Mouse (Mus musculus) stomach, postnatal 0 days (tissue): ENCODE measurements around the gene Gm5269. TPM values are rescaled to one million over a fixed set of nuclear protein-coding genes. Genes with fewer than 3 reads are reported as not detected.

Experiments
- ATAC-seq: fragments of 200-750 bp; cut with Nextera tagmentation; 2 replicates; pipeline ENCODE4 v1.8.0; 2017; ENCODE audit not compliant: low FRiP score, low TSS enrichment
- DNase-seq: peaks from one replicate; pipeline ENCODE4 v3.0.0-alpha.2; 2016; ENCODE audit warnings: low spot score
- H3K27ac ChIP-seq: fragments of 300-500 bp; sonication (generic); replicated peaks from 2 replicates; pipeline ENCODE4 v1.5.1; 2014; ENCODE audit warnings: mild to moderate bottlenecking, control low read depth
- H3K27me3 ChIP-seq: fragments of 300-500 bp; sonication (generic); 2 replicates; pipeline ENCODE4 v1.6.1; 2014; ENCODE audit warnings: low read length; ENCODE audit not compliant: control insufficient read depth, insufficient read depth
- H3K36me3 ChIP-seq: fragments of 300-500 bp; sonication (generic); 2 replicates; pipeline ENCODE4 v1.6.1; 2014; ENCODE audit warnings: low read length, mixed read lengths; ENCODE audit not compliant: control insufficient read depth, insufficient read depth
- H3K4me1 ChIP-seq: fragments of 300-500 bp; sonication (generic); replicated peaks from 2 replicates; pipeline ENCODE4 v1.6.1; 2014; ENCODE audit warnings: antibody characterized with exemption; ENCODE audit not compliant: control insufficient read depth, insufficient read depth
- H3K4me2 ChIP-seq: fragments of 300-500 bp; sonication (generic); replicated peaks from 2 replicates; pipeline ENCODE4 v1.6.1; 2014; ENCODE audit warnings: low read depth, mild to moderate bottlenecking, control low read depth, moderate library complexity
- H3K4me3 ChIP-seq: fragments of 300-500 bp; sonication (generic); 2 replicates; pipeline ENCODE4 v1.5.1; 2014; ENCODE audit warnings: low read depth, low read length, control low read depth
- H3K9ac ChIP-seq: fragments of 300-500 bp; sonication (generic); 2 replicates; pipeline ENCODE4 v1.6.1; 2014; ENCODE audit warnings: mild to moderate bottlenecking, low read length, control low read depth, mixed read lengths
- H3K9me3 ChIP-seq: fragments of 300-500 bp; sonication (generic); 2 replicates; pipeline ENCODE4 v1.6.1; 2016; ENCODE audit warnings: low read length; ENCODE audit not compliant: control insufficient read depth
- CTCF ChIP-seq: IDR thresholded peaks from 2 replicates; pipeline ENCODE4 v1.5.1; 2016; ENCODE audit warnings: antibody characterized with exemption, low read depth, mild to moderate bottlenecking, moderate library complexity
- EP300 ChIP-seq: optimal IDR thresholded peaks from 2 replicates; pipeline ENCODE3; 2016; ENCODE audit warnings: antibody characterized with exemption
- WGBS: fragments of 180-500 bp; shearing (Covaris S2); extraction: QIAGEN DNeasy Blood & Tissue Kit; methylation state at CpG from one replicate; pipeline ENCODE4 v1.1.7; 2014; 5-methylcytosine and 5-hydroxymethylcytosine counted together
- polyA plus RNA-seq: library from polyadenylated mRNA; unstranded; fragments of >200 nt; fragmentation: Nextera tagmentation; extraction: Ambion mirVana; gene quantifications from 2 replicates; pipeline ENCODE4 v1.2.1, GENCODE M21; 2015

The Gm5269 gene
- polyA plus RNA-seq, 1 experiment from 2014 or later = not detected

GRCm38 (mm10) chr1:45914236-45914635, 24.2 kb upstream of the Gm5269 start:
- no peaks in the 10 kb centered on the region for H3K9me3 ChIP-seq
- no peaks in the 10 kb centered on the region for H3K27me3 ChIP-seq
- no peak overlapping the region for H3K4me3 ChIP-seq
- peaks cover 6% of the 10 kb centered on the region; the same call in 1 of the 2 replicates for H3K36me3 ChIP-seq
- no peak for ATAC-seq
- TF ChIP-seq CTCF = no peak
- TF ChIP-seq EP300 = no peak
- no peak overlapping the region for H3K4me2 ChIP-seq
- DNase-seq = no peak
- WGBS = 87% methylated on average over 4 of the region's 4 CpGs
- no peak overlapping the region for H3K9ac ChIP-seq
- H3K4me1 ChIP-seq = no peaks in the 10 kb centered on the region
- no peak overlapping the region for H3K27ac ChIP-seq

GRCm38 (mm10) chr1:45905107-45905821, 15.2 kb upstream of the Gm5269 start:
- H3K4me3 ChIP-seq = no peak overlapping the region
- no peak overlapping the region for H3K4me2 ChIP-seq
- no peak overlapping the region for H3K9ac ChIP-seq
- H3K27ac ChIP-seq = no peak overlapping the region
- ATAC-seq = peak; percentile 70
- H3K4me1 ChIP-seq = no peaks in the 10 kb centered on the region
- TF ChIP-seq EP300 (no peak), CTCF (no peak)
- H3K9me3 ChIP-seq = no peaks in the 10 kb centered on the region
- WGBS = 14% methylated on average over 5 of the region's 5 CpGs
- peak; percentile 38 for DNase-seq
- no peaks in the 10 kb centered on the region for H3K36me3 ChIP-seq
- H3K27me3 ChIP-seq = no peaks in the 10 kb centered on the region

GRCm38 (mm10) chr1:45904161-45904560, 14.1 kb upstream of the Gm5269 start:
- DNase-seq (no peak), ATAC-seq (no peak)
- no peak overlapping the region for H3K9ac ChIP-seq
- 83% methylated on average over 3 of the region's 3 CpGs for WGBS
- TF ChIP-seq CTCF = no peak
- no peak for TF ChIP-seq EP300
- no peaks in the 10 kb centered on the region for H3K4me1 ChIP-seq
- no peak overlapping the region for H3K4me2 ChIP-seq
- no peak overlapping the region for H3K4me3 ChIP-seq
- no peaks in the 10 kb centered on the region for H3K9me3 ChIP-seq
- H3K36me3 ChIP-seq = no peaks in the 10 kb centered on the region
- no peak overlapping the region for H3K27ac ChIP-seq
- H3K27me3 ChIP-seq = no peaks in the 10 kb centered on the region

- Histone ChIP-seq H3K4me3 (no peak overlapping the region), H3K4me2 (no peak overlapping the region), H3K4me1 (no peaks in the 10 kb centered on the region), H3K9ac (no peak overlapping the region), H3K36me3 (no peaks in the 10 kb centered on the region), H3K27me3 (no peaks in the 10 kb centered on the region), H3K27ac (no peak overlapping the region), H3K9me3 (no peaks in the 10 kb centered on the region)
- DNase-seq (no peak), ATAC-seq (no peak)
- TF ChIP-seq EP300 (no peak), CTCF (no peak)
- 32% methylated on average over 1 of the region's 1 CpGs for WGBS
Measured at GRCm38 (mm10) chr1:45898044-45898443, 8.0 kb upstream of the Gm5269 start.

GRCm38 (mm10) chr1:45894168-45894912, 4.3 kb upstream of the Gm5269 start:
- no peak for TF ChIP-seq CTCF
- no peak for TF ChIP-seq EP300
- H3K4me1 ChIP-seq = no peaks in the 10 kb centered on the region
- H3K4me3 ChIP-seq = no peak overlapping the region
- no peaks in the 10 kb centered on the region for H3K36me3 ChIP-seq
- H3K27ac ChIP-seq = no peak overlapping the region
- ATAC-seq = no peak
- no peak overlapping the region for H3K4me2 ChIP-seq
- H3K9me3 ChIP-seq = no peaks in the 10 kb centered on the region
- H3K27me3 ChIP-seq = no peaks in the 10 kb centered on the region
- no peak overlapping the region for H3K9ac ChIP-seq
- no peak for DNase-seq
- 74% methylated on average over 6 of the region's 6 CpGs for WGBS

- 60% methylated on average over 2 of the region's 2 CpGs for WGBS
- Histone ChIP-seq H3K4me2 (no peak overlapping the region), H3K27ac (no peak overlapping the region), H3K4me3 (no peak overlapping the region), H3K36me3 (no peaks in the 10 kb centered on the region), H3K9me3 (no peaks in the 10 kb centered on the region), H3K27me3 (no peaks in the 10 kb centered on the region), H3K9ac (no peak overlapping the region), H3K4me1 (no peaks in the 10 kb centered on the region)
- DNase-seq (no peak), ATAC-seq (no peak)
- TF ChIP-seq CTCF = no peak
- TF ChIP-seq EP300 = no peak
Measured at GRCm38 (mm10) chr1:45891986-45892385, 1.9 kb upstream of the Gm5269 start.
